Mouse (Mus musculus) inflammation-experienced regulatory T-cells, adult 6 months (primary cell): ENCODE results near the gene Dhrs4. TPM values are rescaled to one million over a fixed set of nuclear protein-coding genes. Genes with fewer than 3 reads are reported as not detected.

Experiments
- ATAC-seq: one replicate; pipeline ENCODE4 v1.8.0; 2017
- polyA plus RNA-seq, 3 experiments: library from polyadenylated mRNA; unstranded; fragments of 100-300 nt; shearing (Covaris generic); gene quantifications; one replicate each; pipeline ENCODE4 v1.2.1; 2017

Gene Dhrs4
- polyA plus RNA-seq, 3 experiments from 2014 or later: 37.3 to 38.7 (median 37.4) TPM

- peak; percentile 80 for ATAC-seq
These were observed 12.0 kb downstream of the Dhrs4 start, which contains the start of gene Carmil3 for GRCm38 (mm10) chr14:55490361-55491201. Gene Carmil3, plus strand, starts transcription at chr14:55490651.

- peak; percentile 57 for ATAC-seq
These were observed 12.8 kb downstream of the Dhrs4 start for GRCm38 (mm10) chr14:55491291-55491833.

DNA sequence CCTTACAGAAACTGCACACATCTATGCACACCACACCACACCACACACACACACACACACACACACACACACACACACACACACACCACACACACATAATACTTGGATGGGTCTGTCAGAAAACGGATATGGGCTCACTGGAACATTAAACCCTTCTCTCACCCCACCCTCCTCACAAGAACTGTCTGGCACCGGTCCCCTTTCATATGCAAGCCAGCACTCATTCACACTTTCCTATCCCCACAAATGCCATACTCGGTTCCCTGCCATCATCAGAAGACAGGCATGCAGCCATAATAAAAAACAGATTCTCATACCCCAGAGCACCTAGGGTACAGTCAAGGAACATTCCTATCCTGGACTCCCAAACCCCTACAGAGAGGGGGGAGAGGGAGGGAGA, 13.5 kb downstream of the Dhrs4 start:
- ATAC-seq: no peak

GRCm38 (mm10) chr14:55495509-55496240, 17.1 kb downstream of the Dhrs4 start:
- ATAC-seq: no peak

GRCm38 (mm10) chr14:55496761-55497448, 18.3 kb downstream of the Dhrs4 start:
- no peak for ATAC-seq

DNA sequence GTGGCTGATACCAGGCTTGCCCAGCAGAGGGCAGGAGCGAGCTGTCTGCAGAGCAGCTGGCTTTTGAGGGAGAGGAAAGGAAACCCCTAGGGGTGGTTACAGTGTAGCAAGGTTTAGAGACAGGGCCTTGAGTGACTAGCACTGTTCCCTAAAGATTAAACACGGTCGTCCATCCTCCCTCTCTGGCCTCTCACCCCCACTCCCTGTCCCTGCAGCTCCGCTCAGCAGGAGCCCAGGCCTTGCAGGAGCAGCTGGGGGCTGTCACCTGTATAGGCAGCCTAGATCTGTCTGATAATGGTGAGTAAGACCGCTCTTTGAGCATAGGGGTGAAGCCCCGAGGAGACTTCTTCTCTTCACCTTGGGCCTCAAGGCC, 18.9 kb downstream of the Dhrs4 start:
- peak; percentile 74 for ATAC-seq

DNA sequence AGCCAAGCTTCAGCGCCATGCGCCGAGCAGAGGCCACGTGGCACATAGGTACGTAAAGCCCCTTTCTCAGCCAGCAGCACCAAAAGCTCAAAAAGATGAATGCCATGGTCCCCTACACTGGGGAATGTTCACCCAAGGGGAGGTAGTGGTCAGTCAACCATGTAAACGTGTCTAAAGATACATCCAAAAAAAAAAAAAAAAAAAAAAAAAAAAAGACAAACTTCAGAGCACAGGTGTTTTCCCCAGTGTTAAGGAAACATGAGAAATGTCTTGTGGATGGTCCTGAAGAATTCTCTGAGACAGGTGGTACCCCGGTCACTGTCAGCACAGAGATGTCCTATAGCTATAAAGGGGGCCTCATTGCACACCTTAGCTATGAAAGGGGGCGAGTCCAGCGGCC, 27.1 kb downstream of the Dhrs4 start:
- ATAC-seq: no peak

DNA sequence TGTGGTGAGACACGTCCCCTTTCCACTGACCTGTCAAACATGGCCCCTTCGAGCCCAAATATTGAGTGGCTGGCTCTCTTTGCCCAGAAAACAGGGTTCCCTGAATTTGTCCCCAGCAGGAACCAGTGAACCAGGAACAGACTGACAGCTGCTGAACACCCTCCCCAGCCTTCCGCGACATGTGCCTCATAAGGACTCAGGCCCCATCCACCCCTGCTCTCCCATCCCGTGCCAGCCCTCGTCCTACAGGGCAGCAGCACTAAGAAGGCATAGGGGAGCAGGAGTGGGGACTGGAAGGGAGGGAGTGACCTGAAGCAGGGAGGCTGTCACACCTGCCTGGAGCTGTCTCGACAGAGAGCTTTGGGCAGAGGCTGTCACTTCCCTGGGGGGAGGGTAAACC, 29.2 kb downstream of the Dhrs4 start:
- ATAC-seq: no peak

DNA sequence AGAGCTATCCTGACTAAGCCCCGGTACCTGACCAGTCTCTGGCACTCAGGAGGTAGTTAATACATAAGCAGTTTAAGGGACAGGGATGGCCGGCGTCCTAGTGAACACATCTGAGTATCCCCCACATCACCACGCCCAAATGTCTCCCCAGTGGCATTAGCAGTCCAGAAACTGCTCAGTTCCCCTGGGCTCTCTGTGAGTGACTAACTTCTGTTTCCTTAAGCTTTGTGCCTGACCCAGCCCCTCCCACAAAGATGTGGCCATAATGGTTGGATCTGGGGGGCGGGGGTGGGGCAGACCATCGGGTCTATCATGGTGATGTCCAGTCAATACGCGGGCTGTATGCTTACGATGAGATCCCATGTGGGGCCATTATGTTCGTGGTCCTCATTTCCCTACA, 31.0 kb downstream of the Dhrs4 start:
- ATAC-seq: no peak

DNA sequence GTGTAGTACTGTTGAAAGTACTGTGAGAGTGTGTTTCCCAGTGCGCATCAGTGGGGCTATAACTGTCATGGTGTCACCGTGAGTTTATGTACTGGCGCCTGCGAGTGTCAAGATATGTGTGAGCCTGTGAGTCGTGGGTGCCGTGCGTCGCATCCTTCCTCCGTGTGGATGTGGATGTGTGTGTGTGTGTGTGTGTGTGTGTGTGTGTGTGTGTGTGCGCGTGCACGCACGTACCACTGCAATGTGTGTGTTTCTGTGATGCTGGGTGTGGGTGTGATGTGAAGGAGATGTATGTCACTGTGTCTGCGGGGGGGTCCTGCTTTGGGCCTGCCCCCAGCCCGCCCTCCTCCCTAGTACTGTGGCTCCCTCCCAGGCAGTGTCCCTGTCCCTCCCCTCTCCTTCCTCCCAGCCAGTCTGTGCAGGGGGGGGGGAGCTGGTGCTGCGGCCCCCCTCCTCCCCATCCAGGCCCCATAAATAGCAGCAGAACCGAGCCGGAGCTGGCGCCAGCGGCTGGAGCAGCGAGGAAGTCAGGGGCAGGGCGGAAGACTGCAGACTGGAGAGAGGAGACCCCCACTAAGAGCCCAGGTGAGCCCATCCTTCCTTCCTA, 31.7 kb downstream of the Dhrs4 start, which contains the start of gene Cpne6:
Gene Cpne6, plus strand, starts transcription at position 321 of the 607 bp plus-strand sequence.
- ATAC-seq: no peak

GRCm38 (mm10) chr14:55511037-55511436, 32.5 kb downstream of the Dhrs4 start:
- no peak for ATAC-seq

- ATAC-seq: no peak
These were observed 35.4 kb downstream of the Dhrs4 start for GRCm38 (mm10) chr14:55513927-55514326.

GRCm38 (mm10) chr14:55515846-55516245, 37.3 kb downstream of the Dhrs4 start:
- no peak for ATAC-seq

DNA sequence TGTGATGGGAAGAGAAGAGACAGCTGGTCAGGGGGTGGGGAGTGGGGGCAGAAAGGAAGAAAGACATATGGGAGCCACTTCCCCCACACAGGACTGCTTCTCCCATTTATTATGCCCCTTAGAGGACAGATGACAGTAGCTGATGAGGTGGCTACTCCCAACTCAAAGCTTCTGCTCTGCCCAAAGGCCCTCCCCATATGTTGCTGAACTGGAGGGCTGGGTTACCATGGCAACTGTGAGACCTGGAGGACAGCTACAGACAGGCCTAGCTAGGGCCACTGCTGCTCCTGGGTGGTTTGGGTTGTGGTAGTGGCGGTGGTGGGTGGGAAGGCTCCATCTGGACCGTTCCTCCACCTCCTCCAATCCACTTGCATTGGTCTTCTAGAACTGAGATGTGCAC, 40.3 kb downstream of the Dhrs4 start:
- ATAC-seq: no peak

DNA sequence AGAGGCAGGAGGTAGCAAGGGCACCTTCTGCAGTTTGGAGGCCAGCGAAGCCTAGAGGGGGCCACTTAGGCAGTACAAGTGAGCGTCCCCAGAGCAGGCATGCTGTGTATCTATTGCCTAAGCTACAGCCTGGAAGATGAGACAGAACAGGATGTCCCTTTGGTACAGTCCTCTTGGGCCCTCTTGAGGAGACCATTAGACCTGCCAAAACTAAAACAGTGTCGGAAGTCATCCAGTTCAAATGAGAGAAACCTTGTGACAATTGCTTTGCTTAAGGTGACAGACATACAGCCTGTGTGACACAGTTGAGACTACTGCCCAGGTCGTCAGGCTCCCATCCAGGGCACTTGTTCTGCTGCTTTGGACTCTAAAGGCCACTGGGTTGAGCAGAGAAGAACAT, 41.0 kb downstream of the Dhrs4 start:
- ATAC-seq: no peak

DNA sequence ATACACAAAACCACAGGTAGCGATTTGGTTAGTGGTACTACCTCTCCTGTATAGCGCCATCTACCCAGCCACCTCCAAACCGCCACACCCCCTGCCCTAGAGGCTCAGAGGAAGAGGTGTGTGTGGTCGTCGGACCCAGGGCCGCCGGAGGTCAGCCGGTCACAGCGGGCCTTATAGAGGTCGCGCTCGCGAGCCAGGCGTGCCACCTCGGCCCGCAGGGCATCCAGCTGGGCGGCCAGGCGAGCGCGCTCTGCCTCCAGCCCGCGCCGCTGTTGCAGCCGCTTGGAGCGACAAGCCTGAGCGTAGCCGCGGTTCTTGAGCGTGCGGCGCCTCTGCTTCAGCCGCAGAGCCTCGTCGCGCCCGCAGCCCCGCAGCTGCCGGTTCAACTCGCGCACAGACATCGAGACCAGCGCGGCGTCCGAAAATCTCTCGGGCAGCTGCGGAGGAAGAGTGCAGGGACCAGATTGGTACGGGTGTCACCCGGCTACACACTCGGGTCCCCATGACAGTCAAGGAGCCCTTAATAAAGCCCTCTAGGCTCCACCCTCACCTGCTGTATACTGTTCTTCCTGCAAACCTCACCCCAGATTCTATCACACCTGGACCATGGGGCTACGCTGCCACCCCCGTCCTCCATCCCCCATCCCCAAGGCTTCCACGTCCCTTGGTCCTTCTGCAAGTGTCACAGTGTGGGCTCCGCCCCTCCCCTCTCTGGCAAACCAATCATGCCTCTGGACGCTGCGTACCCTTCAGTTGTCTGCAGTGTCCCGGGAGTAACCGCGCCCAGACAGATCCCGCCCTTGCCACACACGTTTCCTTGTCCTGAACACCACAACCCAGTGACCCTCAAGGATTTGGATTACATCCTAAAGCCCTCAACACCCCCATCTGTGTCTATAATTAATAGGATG, 42.1 kb downstream of the Dhrs4 start:
- no peak for ATAC-seq

GRCm38 (mm10) chr14:55524062-55524461, 45.5 kb downstream of the Dhrs4 start:
- ATAC-seq: no peak

DNA sequence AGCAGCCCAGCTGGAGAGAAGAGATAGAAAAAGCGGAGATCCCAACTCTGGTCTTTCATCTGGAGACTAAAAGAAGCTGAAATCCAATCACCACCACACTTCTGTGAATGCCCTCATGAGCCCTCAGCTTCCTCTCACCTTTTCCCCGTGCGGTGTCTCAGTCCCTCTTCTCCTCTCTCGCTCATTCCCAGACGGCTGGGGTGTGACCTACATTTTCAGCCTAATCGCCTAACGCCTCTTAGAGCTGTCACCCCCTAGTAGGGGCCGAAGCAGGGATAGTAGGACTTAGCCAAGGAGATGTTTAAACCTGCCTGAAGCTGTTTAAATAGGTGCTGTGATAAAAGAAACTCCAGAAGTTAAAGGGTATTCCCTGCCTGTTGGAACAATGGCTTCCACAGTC, 46.2 kb downstream of the Dhrs4 start, which contains the start of gene Nrl:
Gene Nrl, minus strand, starts transcription at position 197 of the 400 bp plus-strand sequence.
- no peak for ATAC-seq

GRCm38 (mm10) chr14:55526674-55527073, 48.1 kb downstream of the Dhrs4 start:
- ATAC-seq: no peak

- ATAC-seq: no peak
These were observed 49.4 kb downstream of the Dhrs4 start for GRCm38 (mm10) chr14:55527940-55528339.

- ATAC-seq: no peak
These were observed 57.7 kb downstream of the Dhrs4 start for GRCm38 (mm10) chr14:55536116-55536745.
